Mouse (Mus musculus) heart, adult 2 months (tissue): ENCODE results near the gene Sarm1. TPM values are rescaled to one million over a fixed set of nuclear protein-coding genes. Genes with fewer than 3 reads are reported as not detected.

Experiments used
- DNase-seq, 2 experiments: peaks; one replicate each; pipeline ENCODE4 v3.0.0; 2021
- H3K27ac ChIP-seq: fragments of 200-600 bp; 2 replicates; pipeline ENCODE4 v1.8.1; 2022
- H3K27me3 ChIP-seq: fragments of 200-500 bp; 2 replicates; pipeline ENCODE4 v1.6.1; 2012; ENCODE audit warnings: mild to moderate bottlenecking, low read length, inconsistent platforms, mixed read lengths; ENCODE audit not compliant: control insufficient read depth, insufficient read depth
- H3K36me3 ChIP-seq: fragments of 200-500 bp; 2 replicates; pipeline ENCODE4 v1.6.1; 2012; ENCODE audit warnings: low read length, inconsistent platforms; ENCODE audit not compliant: control insufficient read depth, insufficient read depth
- H3K4me1 ChIP-seq: fragments of 200-500 bp; 2 replicates; pipeline ENCODE4 v1.6.1; 2011; ENCODE audit warnings: low read length; ENCODE audit not compliant: control insufficient read depth, insufficient read depth
- H3K4me3 ChIP-seq: fragments of 200-600 bp; 2 replicates; pipeline ENCODE4 v1.8.1; 2022
- H3K79me2 ChIP-seq: fragments of 200-500 bp; replicated peaks from 2 replicates; pipeline ENCODE4 v1.6.1; 2012; ENCODE audit warnings: mild to moderate bottlenecking, inconsistent platforms, low read length, moderate library complexity, mixed read lengths; ENCODE audit not compliant: control insufficient read depth, insufficient read depth
- H3K9ac ChIP-seq: fragments of 200-500 bp; 2 replicates; pipeline ENCODE4 v1.6.1; 2012; ENCODE audit warnings: low read depth, mild to moderate bottlenecking, control low read depth, inconsistent platforms, low read length, mixed read lengths
- CTCF ChIP-seq: fragments of 200-600 bp; IDR thresholded peaks from 2 replicates; pipeline ENCODE4 v1.8.1; 2022; ENCODE audit warnings: antibody characterized with exemption, mild to moderate bottlenecking, moderate library complexity
- EP300 ChIP-seq: fragments of 200-500 bp; IDR thresholded peaks from 2 replicates; pipeline ENCODE4 v1.6.1; 2011; ENCODE audit warnings: low read depth, low read length, control low read depth; ENCODE audit not compliant: insufficient read depth
- POLR2A ChIP-seq: fragments of 200-500 bp; IDR thresholded peaks from 2 replicates; pipeline ENCODE4 v1.6.1; 2011; ENCODE audit warnings: mild to moderate bottlenecking, low read depth, low read length, control low read depth; ENCODE audit not compliant: insufficient read depth
- WGBS: fragments of 180-500 bp; shearing (Covaris S2); methylation state at CpG from one replicate; pipeline ENCODE4 v1.1.7; 2018; 5-methylcytosine and 5-hydroxymethylcytosine counted together
- intact Hi-C: fragments of 180-260 bp; cut with DNase I; formaldehyde crosslinking; loops from one replicate; pipeline ENCODE4 v1.15.1; 2025
- long read RNA-seq: library from polyadenylated mRNA; stranded (forward); transcript quantifications from one replicate; pipeline ENCODE4 v2.0.0, GENCODE M21; 2021
- polyA plus RNA-seq: library from polyadenylated mRNA; depleted of rRNA; stranded (reverse); fragments of >200 nt; gene quantifications from 2 replicates; pipeline ENCODE4 v1.2.3, GENCODE M21; 2012; rRNA removed
- total RNA-seq, 2 experiments: library from RNA; stranded (reverse); gene quantifications; 2 replicates each; pipeline ENCODE4 v1.2.3; 2021

Gene Sarm1
- total RNA-seq (under 1 TPM; 0.45 to 0.52 TPM), polyA plus RNA-seq (0.23 and 0.32 TPM in 2 replicates)
- long read RNA-seq: 0 reads

- Histone ChIP-seq H3K4me1 (no peaks in the 10 kb centered on the region), H3K9ac (peak within 1 kb of the TSS; percentile 47; the same call in 1 of the 2 replicates), H3K36me3 (no peaks in the 10 kb centered on the region), H3K4me3 (peak within 1 kb of the TSS; percentile 54), H3K27ac (peak within 1 kb of the TSS; percentile 48), H3K27me3 (peaks cover 7% of the 10 kb centered on the region), H3K79me2 (no peaks in the 10 kb centered on the region)
- 4% methylated on average over 36 of the region's 36 CpGs for WGBS
- peak; percentile 93 for DNase-seq
- TF ChIP-seq POLR2A: peak; percentile 70
- no peak for TF ChIP-seq EP300
- 0 out of 2 replicates have a peak, but pooled peaks have one; percentile 11 for TF ChIP-seq CTCF
- intact Hi-C loops: no loop called here
Observed at GRCm38 (mm10) chr11:78497544-78498522, at the start of gene Sarm1. Sarm1 (minus strand) TSS chr11:78497754.

- 60% methylated on average over 8 of the region's 8 CpGs for WGBS
- no peak for TF ChIP-seq CTCF
- no peak for TF ChIP-seq POLR2A
- no peak for TF ChIP-seq EP300
- Histone ChIP-seq H3K4me3 (no peak overlapping the region), H3K36me3 (no peaks in the 10 kb centered on the region; the same call in 1 of the 2 replicates), H3K79me2 (no peaks in the 10 kb centered on the region), H3K27ac (no peak overlapping the region), H3K9ac (no peak overlapping the region), H3K4me1 (no peaks in the 10 kb centered on the region), H3K27me3 (no peaks in the 10 kb centered on the region)
- DNase-seq: no peak
- intact Hi-C loops: no loop called here
Observed at GRCm38 (mm10) chr11:78545181-78545580, 47.6 kb upstream of the Sarm1 start.

- no peak for TF ChIP-seq EP300
- TF ChIP-seq CTCF: peak; percentile 34
- Histone ChIP-seq H3K9ac (no peak overlapping the region), H3K27ac (no peak overlapping the region), H3K27me3 (no peaks in the 10 kb centered on the region), H3K4me1 (no peaks in the 10 kb centered on the region), H3K4me3 (no peak overlapping the region), H3K79me2 (no peaks in the 10 kb centered on the region), H3K36me3 (peaks cover 3% of the 10 kb centered on the region; the same call in 1 of the 2 replicates)
- no peak for DNase-seq
- intact Hi-C loops: no loop called here
- WGBS: 92% methylated on average over 7 of the region's 7 CpGs
Observed at GRCm38 (mm10) chr11:78544449-78545111, 47.0 kb upstream of the Sarm1 start.

GRCm38 (mm10) chr11:78540358-78540757, 42.8 kb upstream of the Sarm1 start:
- TF ChIP-seq EP300 (no peak), POLR2A (no peak), CTCF (no peak)
- Histone ChIP-seq H3K4me3 (no peak overlapping the region), H3K27ac (no peak overlapping the region), H3K4me1 (no peaks in the 10 kb centered on the region; the same call in 1 of the 2 replicates), H3K27me3 (no peaks in the 10 kb centered on the region), H3K9ac (no peak overlapping the region), H3K79me2 (peaks cover 4% of the 10 kb centered on the region; the same call in 1 of the 2 replicates), H3K36me3 (peaks cover 5% of the 10 kb centered on the region; the same call in 1 of the 2 replicates)
- WGBS: 81% methylated on average over 3 of the region's 3 CpGs
- intact Hi-C loops: no loop called here
- DNase-seq: no peak

GRCm38 (mm10) chr11:78536690-78537084, 39.1 kb upstream of the Sarm1 start:
- DNase-seq: no peak
- H3K4me1 ChIP-seq: peaks cover 9% of the 10 kb centered on the region
- 1% methylated on average over 14 of the region's 14 CpGs for WGBS
- H3K27me3 ChIP-seq: no peaks in the 10 kb centered on the region
- peak overlapping the region; percentile 90 for H3K9ac ChIP-seq
- intact Hi-C loops: loop anchor here (1.0 to 2.0 kb wide), 2 partner anchors 14 to 24 kb away; partner anchors contain the start of genes Poldip2, Tmem199 and Tmem97
- H3K27ac ChIP-seq: peak overlapping the region; percentile 91
- peaks cover 14% of the 10 kb centered on the region for H3K36me3 ChIP-seq
- TF ChIP-seq CTCF (no peak), POLR2A (no peak), EP300 (no peak)
- H3K4me3 ChIP-seq: peak overlapping the region; percentile 75
- H3K79me2 ChIP-seq: peaks cover 9% of the 10 kb centered on the region; the same call in 1 of the 2 replicates
